Mouse (Mus musculus) forebrain, embryonic 12.5 days (tissue): Measurements from ENCODE around the gene Top1. TPM values are rescaled to one million over a fixed set of nuclear protein-coding genes. Genes with fewer than 3 reads are reported as not detected.

Source experiments
- ATAC-seq: fragments of 200-750 bp; cut with Nextera tagmentation; 2 replicates; pipeline ENCODE4 v1.8.0; 2017; ENCODE audit warnings: moderate TSS enrichment; ENCODE audit not compliant: low FRiP score
- H3K27ac ChIP-seq: fragments of 300-500 bp; sonication (generic); 2 replicates; pipeline ENCODE4 v1.5.1; 2016; ENCODE audit warnings: mild to moderate bottlenecking
- H3K27me3 ChIP-seq: fragments of 300-500 bp; sonication (generic); 2 replicates; pipeline ENCODE4 v1.6.1; 2016; ENCODE audit warnings: mild to moderate bottlenecking
- H3K36me3 ChIP-seq: fragments of 300-500 bp; sonication (generic); replicated peaks from 2 replicates; pipeline ENCODE4 v1.6.1; 2016; ENCODE audit warnings: mild to moderate bottlenecking
- H3K4me1 ChIP-seq: fragments of 300-500 bp; sonication (generic); 2 replicates; pipeline ENCODE4 v1.6.1; 2016
- H3K4me2 ChIP-seq: fragments of 300-500 bp; sonication (generic); 2 replicates; pipeline ENCODE4 v1.6.1; 2016; ENCODE audit warnings: mild to moderate bottlenecking, moderate library complexity
- H3K4me3 ChIP-seq: fragments of 300-500 bp; sonication (generic); replicated peaks from 2 replicates; pipeline ENCODE4 v1.5.1; 2016; ENCODE audit warnings: mild to moderate bottlenecking
- H3K9ac ChIP-seq: fragments of 300-500 bp; sonication (generic); 2 replicates; pipeline ENCODE4 v1.6.1; 2016; ENCODE audit warnings: mild to moderate bottlenecking
- H3K9me3 ChIP-seq: fragments of 300-500 bp; sonication (generic); 2 replicates; pipeline ENCODE4 v1.6.1; 2016
- WGBS: fragments of 180-500 bp; shearing (Covaris S2); methylation state at CpG from one replicate; pipeline ENCODE4 v1.1.7; 2016; 5-methylcytosine and 5-hydroxymethylcytosine counted together
- polyA plus RNA-seq: library from polyadenylated mRNA; unstranded; fragments of >200 nt; fragmentation: Nextera tagmentation; extraction: Ambion mirVana; gene quantifications from 2 replicates; pipeline ENCODE4 v1.2.1, GENCODE M21; 2016

Top1 gene
- polyA plus RNA-seq, 1 experiment from 2014 or later: 146 TPM

GRCm38 (mm10) chr2:160621001-160621448 is 24.7 kb upstream of the Top1 start:
- no peaks in the 10 kb centered on the region for H3K9me3 ChIP-seq
- no peak overlapping the region for H3K9ac ChIP-seq
- 82% methylated on average over 11 of the region's 11 CpGs for WGBS
- no peaks in the 10 kb centered on the region for H3K27me3 ChIP-seq
- no peak overlapping the region for H3K27ac ChIP-seq
- no peak overlapping the region for H3K4me2 ChIP-seq
- peaks cover 15% of the 10 kb centered on the region; the same call in 1 of the 2 replicates for H3K4me1 ChIP-seq
- no peak overlapping the region for H3K4me3 ChIP-seq
- no peaks in the 10 kb centered on the region for H3K36me3 ChIP-seq
- ATAC-seq: no peak

GRCm38 (mm10) chr2:160621661-160622211 is 24.0 kb upstream of the Top1 start:
- H3K4me2 ChIP-seq: no peak overlapping the region
- no peak overlapping the region for H3K9ac ChIP-seq
- H3K36me3 ChIP-seq: no peaks in the 10 kb centered on the region
- WGBS: 63% methylated on average over 5 of the region's 5 CpGs
- no peaks in the 10 kb centered on the region for H3K9me3 ChIP-seq
- peaks cover 15% of the 10 kb centered on the region; the same call in 1 of the 2 replicates for H3K4me1 ChIP-seq
- H3K27ac ChIP-seq: peak overlapping the region; percentile 25; the same call in 1 of the 2 replicates
- no peak overlapping the region for H3K4me3 ChIP-seq
- ATAC-seq: no peak
- no peaks in the 10 kb centered on the region for H3K27me3 ChIP-seq

GRCm38 (mm10) chr2:160622646-160623045 is 23.0 kb upstream of the Top1 start:
- no peaks in the 10 kb centered on the region for H3K36me3 ChIP-seq
- WGBS: 77% methylated on average over 3 of the region's 3 CpGs

GRCm38 (mm10) chr2:160623745-160624144 is 21.9 kb upstream of the Top1 start:
- Histone ChIP-seq H3K4me1 (peaks cover 10% of the 10 kb centered on the region; the same call in 1 of the 2 replicates), H3K9me3 (no peaks in the 10 kb centered on the region), H3K27me3 (no peaks in the 10 kb centered on the region), H3K4me2 (no peak overlapping the region), H3K9ac (no peak overlapping the region), H3K4me3 (no peak overlapping the region), H3K27ac (no peak overlapping the region), H3K36me3 (no peaks in the 10 kb centered on the region)
- WGBS: 81% methylated on average over 3 of the region's 3 CpGs
- no peak for ATAC-seq

More at GRCm38 (mm10) chr2:160622646-160623045, 23.0 kb upstream of the Top1 start:
- Histone ChIP-seq H3K9me3 (no peaks in the 10 kb centered on the region), H3K27me3 (no peaks in the 10 kb centered on the region), H3K9ac (no peak overlapping the region), H3K4me1 (peaks cover 15% of the 10 kb centered on the region; the same call in 1 of the 2 replicates), H3K27ac (no peak overlapping the region), H3K4me2 (no peak overlapping the region), H3K4me3 (no peak overlapping the region)
- ATAC-seq: no peak

- no peaks in the 10 kb centered on the region for H3K9me3 ChIP-seq
- no peaks in the 10 kb centered on the region for H3K4me1 ChIP-seq
- no peak for ATAC-seq
- no peaks in the 10 kb centered on the region for H3K36me3 ChIP-seq
- H3K4me3 ChIP-seq: no peak overlapping the region
- no peaks in the 10 kb centered on the region for H3K27me3 ChIP-seq
- no peak overlapping the region for H3K9ac ChIP-seq
- no peak overlapping the region for H3K27ac ChIP-seq
- WGBS: 94% methylated on average over 11 of the region's 11 CpGs
- no peak overlapping the region for H3K4me2 ChIP-seq
Observed at GRCm38 (mm10) chr2:160627207-160628025, 18.3 kb upstream of the Top1 start.

GRCm38 (mm10) chr2:160628055-160628454 is 17.6 kb upstream of the Top1 start:
- H3K9me3 ChIP-seq: no peaks in the 10 kb centered on the region
- H3K27me3 ChIP-seq: no peaks in the 10 kb centered on the region
- H3K27ac ChIP-seq: no peak overlapping the region
- WGBS: 68% methylated on average over 5 of the region's 5 CpGs
- H3K4me3 ChIP-seq: no peak overlapping the region
- ATAC-seq: no peak
- H3K4me1 ChIP-seq: no peaks in the 10 kb centered on the region
- H3K9ac ChIP-seq: no peak overlapping the region
- H3K4me2 ChIP-seq: no peak overlapping the region
- H3K36me3 ChIP-seq: no peaks in the 10 kb centered on the region

GRCm38 (mm10) chr2:160628666-160629527 is 16.8 kb upstream of the Top1 start:
- Histone ChIP-seq H3K4me1 (no peaks in the 10 kb centered on the region), H3K9me3 (no peaks in the 10 kb centered on the region), H3K4me3 (no peak overlapping the region), H3K27ac (no peak overlapping the region), H3K36me3 (no peaks in the 10 kb centered on the region), H3K27me3 (no peaks in the 10 kb centered on the region), H3K9ac (no peak overlapping the region), H3K4me2 (no peak overlapping the region)
- WGBS: 90% methylated on average over 12 of the region's 12 CpGs
- no peak for ATAC-seq

GRCm38 (mm10) chr2:160629528-160629830 is 16.2 kb upstream of the Top1 start:
- no peaks in the 10 kb centered on the region for H3K36me3 ChIP-seq
- no peak overlapping the region for H3K27ac ChIP-seq
- no peak overlapping the region for H3K9ac ChIP-seq
- H3K27me3 ChIP-seq: no peaks in the 10 kb centered on the region
- H3K4me2 ChIP-seq: no peak overlapping the region
- 91% methylated on average over 8 of the region's 8 CpGs for WGBS
- no peak for ATAC-seq
- no peak overlapping the region for H3K4me3 ChIP-seq
- no peaks in the 10 kb centered on the region for H3K4me1 ChIP-seq
- no peaks in the 10 kb centered on the region for H3K9me3 ChIP-seq

- Histone ChIP-seq H3K36me3 (no peaks in the 10 kb centered on the region), H3K27ac (no peak overlapping the region), H3K9me3 (no peaks in the 10 kb centered on the region), H3K4me2 (no peak overlapping the region), H3K27me3 (no peaks in the 10 kb centered on the region), H3K4me3 (no peak overlapping the region), H3K4me1 (no peaks in the 10 kb centered on the region), H3K9ac (no peak overlapping the region)
- WGBS: 91% methylated on average over 9 of the region's 9 CpGs
- ATAC-seq: no peak
Observed at GRCm38 (mm10) chr2:160630872-160631597, 14.7 kb upstream of the Top1 start.

GRCm38 (mm10) chr2:160639911-160640717 is 5.6 kb upstream of the Top1 start:
- no peak overlapping the region for H3K4me3 ChIP-seq
- no peaks in the 10 kb centered on the region for H3K9me3 ChIP-seq
- H3K27ac ChIP-seq: no peak overlapping the region
- 91% methylated on average over 13 of the region's 13 CpGs for WGBS
- no peaks in the 10 kb centered on the region for H3K27me3 ChIP-seq
- H3K4me1 ChIP-seq: 0 out of 2 replicates have a peak, but pooled peaks cover under 1% of the 10 kb centered on the region
- no peak overlapping the region for H3K4me2 ChIP-seq
- no peaks in the 10 kb centered on the region for H3K36me3 ChIP-seq
- H3K9ac ChIP-seq: no peak overlapping the region
- no peak for ATAC-seq

GRCm38 (mm10) chr2:160641176-160641575 is 4.5 kb upstream of the Top1 start:
- ATAC-seq: no peak
- 0 out of 2 replicates have a peak, but pooled peaks cover 3% of the 10 kb centered on the region for H3K4me1 ChIP-seq
- H3K36me3 ChIP-seq: no peaks in the 10 kb centered on the region
- H3K4me2 ChIP-seq: no peak overlapping the region
- H3K9ac ChIP-seq: no peak overlapping the region
- no peaks in the 10 kb centered on the region for H3K27me3 ChIP-seq
- 50% methylated on average over 2 of the region's 2 CpGs for WGBS
- H3K4me3 ChIP-seq: no peak overlapping the region
- H3K9me3 ChIP-seq: no peaks in the 10 kb centered on the region
- H3K27ac ChIP-seq: no peak overlapping the region
